Mouse (Mus musculus): ENCODE measurements at regions not wholly inside any gene's neighbourhood (a gene's known extent, or its start where the extent isn't known, plus 50 kb on each side); places are given as distances from the start of the nearest gene placed in this dataset.

DNA sequence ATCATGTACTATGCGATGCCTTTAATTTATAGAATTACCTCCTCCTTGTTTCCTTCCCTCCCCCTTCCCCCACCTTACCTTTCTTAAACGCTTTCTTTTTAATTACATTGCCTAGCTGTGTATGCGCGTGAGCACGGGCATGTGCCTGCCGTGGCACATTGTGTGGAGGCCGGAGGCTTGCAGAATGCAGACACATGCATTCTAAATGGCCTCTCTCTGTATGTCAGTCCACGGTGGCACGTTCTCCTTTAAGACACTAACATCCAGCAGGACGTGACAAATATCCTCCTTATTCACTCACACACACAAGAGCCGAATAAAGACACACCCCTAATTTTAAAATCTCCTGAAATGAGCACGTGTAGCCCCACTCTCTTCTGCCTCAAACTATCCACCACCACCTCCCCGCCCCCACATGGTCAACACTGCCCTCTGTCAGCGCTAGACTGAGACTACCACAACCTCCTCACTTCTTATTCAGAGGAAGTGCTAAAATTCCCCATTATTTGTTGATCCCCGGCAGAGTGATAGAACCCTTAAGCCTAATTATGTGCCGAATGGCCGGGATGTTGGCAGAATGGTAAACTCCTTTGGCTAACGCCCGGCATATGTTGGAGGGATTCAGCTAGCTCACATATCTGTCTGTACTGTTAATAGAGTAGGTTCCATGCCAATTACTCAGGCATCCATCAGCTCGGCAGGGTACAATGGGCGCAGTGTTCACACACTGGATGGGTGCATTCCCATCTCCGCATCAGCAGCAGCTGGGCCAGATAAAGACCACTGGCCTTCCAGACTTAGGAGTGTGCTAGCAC is 70.5 kb upstream of the Zfp217 start:
- H3K27ac ChIP-seq (ENCODE audit: insufficient read depth, low read depth, low read length, poor library complexity, severe bottlenecking) = no peak overlapping the region
- peak overlapping the region; percentile 17 to 50; a peak in 2 of 4 replicates for H3K4me3 ChIP-seq (ENCODE audit: insufficient read depth in 1 of 2, low read depth in 1 of 2, low read length in 2 of 2, poor library complexity in 1 of 2, severe bottlenecking in 1 of 2)
- peak overlapping the region; percentile 19; the same call in 1 of the 2 replicates for H3K9ac ChIP-seq (ENCODE audit: insufficient read depth, low read depth, low read length, poor library complexity, severe bottlenecking)
- H3K36me3 ChIP-seq (ENCODE audit: control insufficient read depth, insufficient read depth, low read length, poor library complexity, severe bottlenecking) = no peaks in the 10 kb centered on the region
- peaks cover 10 to 11% of the 10 kb centered on the region in 2 experiments; a peak in 3 of 4 replicates for H3K4me1 ChIP-seq (ENCODE audit: control insufficient read depth in 2 of 2, insufficient read depth in 2 of 2, low read length in 2 of 2, poor library complexity in 1 of 2)
- DNase-seq (ENCODE audit: low read depth, low spot score) = no peak
- in situ Hi-C loops (cut with MboI; ENCODE audit: low sequenced_read_pairs in 2 of 2, unreplicated experiment in 2 of 2) = no loop called here
- TF ChIP-seq CHD2 (IDR thresholded peaks at IDR 0.05; ENCODE audit: low read depth, low read length) (no peak), ZC3H11A (IDR thresholded peaks at IDR 0.05; ENCODE audit: borderline replicate concordance, low read depth, low read length) (no peak), MAFK (IDR thresholded peaks at IDR 0.05; ENCODE audit: insufficient read depth, low read depth, low read length) (no peak), HCFC1 (IDR thresholded peaks at IDR 0.05; ENCODE audit: borderline replicate concordance, insufficient read depth, low read length) (no peak)
- H3K9me3 ChIP-seq (ENCODE audit: control insufficient read depth, insufficient read depth, low read depth, low read length) = no peaks in the 10 kb centered on the region

DNA sequence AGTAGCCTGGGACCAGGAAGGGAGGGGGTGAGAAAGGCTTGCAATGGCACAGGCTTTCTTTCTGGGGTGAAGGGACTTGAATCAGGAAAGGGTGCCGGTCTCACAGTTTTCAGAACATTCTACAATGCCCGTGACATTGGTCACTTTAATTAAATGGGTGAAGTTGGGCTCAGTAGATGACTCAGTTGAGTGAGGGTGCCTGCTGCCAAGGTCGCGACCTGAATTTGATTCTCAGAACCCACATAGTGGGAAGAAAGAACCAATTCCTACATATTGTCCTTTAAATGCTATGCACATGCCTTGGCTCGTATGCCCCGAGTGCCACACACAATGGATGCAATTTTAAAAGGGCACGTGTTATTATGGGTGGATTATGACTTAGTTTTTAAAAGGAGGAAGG is 68.4 kb upstream of the Zfp217 start:
- H3K9me3 ChIP-seq (ENCODE audit: control insufficient read depth, insufficient read depth, low read depth, low read length) = no peaks in the 10 kb centered on the region
- no peak overlapping the region for H3K27ac ChIP-seq (ENCODE audit: insufficient read depth, low read depth, low read length, poor library complexity, severe bottlenecking)
- H3K4me1 ChIP-seq (ENCODE audit: control insufficient read depth in 2 of 2, insufficient read depth in 2 of 2, low read length in 2 of 2, poor library complexity in 1 of 2) = peaks cover 3 to 4% of the 10 kb centered on the region in 2 experiments; a peak in 2 of 4 replicates
- TF ChIP-seq ZNF384 (IDR thresholded peaks at IDR 0.05; ENCODE audit: low read depth, low read length) = no peak
- no peak for TF ChIP-seq HCFC1 (IDR thresholded peaks at IDR 0.05; ENCODE audit: borderline replicate concordance, insufficient read depth, low read length)
- no peak for TF ChIP-seq ZC3H11A (IDR thresholded peaks at IDR 0.05; ENCODE audit: borderline replicate concordance, low read depth, low read length)
- TF ChIP-seq MAFK (IDR thresholded peaks at IDR 0.05; ENCODE audit: insufficient read depth, low read depth, low read length) = no peak
- TF ChIP-seq CHD2 (IDR thresholded peaks at IDR 0.05; ENCODE audit: low read depth, low read length) = no peak
- no peaks in the 10 kb centered on the region for H3K36me3 ChIP-seq (ENCODE audit: control insufficient read depth, insufficient read depth, low read length, poor library complexity, severe bottlenecking)
- in situ Hi-C loops (cut with MboI; ENCODE audit: low sequenced_read_pairs in 2 of 2, unreplicated experiment in 2 of 2) = no loop called here
- no peak overlapping the region for H3K9ac ChIP-seq (ENCODE audit: insufficient read depth, low read depth, low read length, poor library complexity, severe bottlenecking)
- H3K4me3 ChIP-seq (ENCODE audit: insufficient read depth in 1 of 2, low read depth in 1 of 2, low read length in 2 of 2, poor library complexity in 1 of 2, severe bottlenecking in 1 of 2) = no peak overlapping the region
- DNase-seq (ENCODE audit: low read depth, low spot score) = no peak

DNA sequence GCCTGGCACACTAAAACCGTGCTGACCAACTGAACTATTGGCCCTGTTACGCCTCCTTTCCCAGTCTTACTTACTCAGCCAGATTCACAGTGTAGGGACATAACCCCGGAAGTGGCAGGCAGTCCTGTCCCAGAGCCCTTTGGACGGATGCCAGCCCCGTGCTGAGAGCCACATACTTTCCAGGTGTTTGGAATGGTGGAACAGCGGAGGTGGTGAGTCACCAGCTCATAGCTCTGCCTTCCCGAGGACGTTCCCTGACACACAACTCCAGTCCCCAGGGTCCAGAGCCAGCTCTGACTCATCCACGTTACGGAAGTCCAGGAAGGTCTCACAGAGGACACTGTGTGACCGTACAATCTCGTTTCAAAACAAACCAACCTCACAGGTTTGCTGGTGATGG is 61.2 kb upstream of the Zfp217 start:
- no peak overlapping the region for H3K4me3 ChIP-seq (ENCODE audit: insufficient read depth in 1 of 2, low read depth in 1 of 2, low read length in 2 of 2, poor library complexity in 1 of 2, severe bottlenecking in 1 of 2)
- TF ChIP-seq CHD2 (IDR thresholded peaks at IDR 0.05; ENCODE audit: low read depth, low read length) (no peak), HCFC1 (IDR thresholded peaks at IDR 0.05; ENCODE audit: borderline replicate concordance, insufficient read depth, low read length) (no peak), ZC3H11A (IDR thresholded peaks at IDR 0.05; ENCODE audit: borderline replicate concordance, low read depth, low read length) (no peak), ZNF384 (IDR thresholded peaks at IDR 0.05; ENCODE audit: low read depth, low read length) (no peak), MAFK (IDR thresholded peaks at IDR 0.05; ENCODE audit: insufficient read depth, low read depth, low read length) (no peak)
- in situ Hi-C loops (cut with MboI; ENCODE audit: low sequenced_read_pairs in 2 of 2, unreplicated experiment in 2 of 2) = no loop called here
- H3K4me1 ChIP-seq (ENCODE audit: control insufficient read depth in 2 of 2, insufficient read depth in 2 of 2, low read length in 2 of 2, poor library complexity in 1 of 2) = peaks cover 4 to 6% of the 10 kb centered on the region in 2 experiments; a peak in 2 of 4 replicates
- no peak overlapping the region for H3K27ac ChIP-seq (ENCODE audit: insufficient read depth, low read depth, low read length, poor library complexity, severe bottlenecking)
- H3K9me3 ChIP-seq (ENCODE audit: control insufficient read depth, insufficient read depth, low read depth, low read length) = no peaks in the 10 kb centered on the region
- H3K9ac ChIP-seq (ENCODE audit: insufficient read depth, low read depth, low read length, poor library complexity, severe bottlenecking) = no peak overlapping the region
- no peaks in the 10 kb centered on the region for H3K36me3 ChIP-seq (ENCODE audit: control insufficient read depth, insufficient read depth, low read length, poor library complexity, severe bottlenecking)
- DNase-seq (ENCODE audit: low read depth, low spot score) = no peak

DNA sequence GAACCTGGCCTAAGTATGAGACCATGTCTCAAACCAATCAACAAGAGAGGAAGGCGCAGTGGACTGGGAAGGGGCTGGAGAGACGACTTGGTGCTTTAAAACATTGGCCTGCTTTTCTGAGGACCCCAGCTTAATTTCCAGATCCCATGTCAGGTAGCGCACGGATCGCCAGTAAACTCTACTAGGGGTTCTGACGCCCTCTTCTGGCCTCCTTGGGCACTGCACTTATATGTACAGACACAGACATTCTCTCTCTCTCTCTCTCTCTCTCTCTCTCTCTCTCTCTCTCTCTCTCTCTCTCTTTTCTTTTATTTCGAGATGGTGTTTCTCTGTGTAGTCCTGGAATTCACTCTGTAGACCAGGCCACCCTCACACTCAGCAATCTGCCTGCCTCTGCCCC is 60.0 kb upstream of the Zfp217 start:
- H3K4me3 ChIP-seq (ENCODE audit: insufficient read depth in 1 of 2, low read depth in 1 of 2, low read length in 2 of 2, poor library complexity in 1 of 2, severe bottlenecking in 1 of 2) = peak overlapping the region in 1 of 2 experiments; percentile 40; a peak in 1 of 4 replicates
- in situ Hi-C loops (cut with MboI; ENCODE audit: low sequenced_read_pairs in 2 of 2, unreplicated experiment in 2 of 2) = no loop called here

More for the DNA sequence above, 60.0 kb upstream of the Zfp217 start:
- H3K4me1 ChIP-seq (ENCODE audit: control insufficient read depth in 2 of 2, insufficient read depth in 2 of 2, low read length in 2 of 2, poor library complexity in 1 of 2) = peaks cover 4 to 9% of the 10 kb centered on the region in 2 experiments; a peak in 2 of 4 replicates
- no peaks in the 10 kb centered on the region for H3K9me3 ChIP-seq (ENCODE audit: control insufficient read depth, insufficient read depth, low read depth, low read length)
- DNase-seq (ENCODE audit: low read depth, low spot score) = no peak
- no peak for TF ChIP-seq ZNF384 (IDR thresholded peaks at IDR 0.05; ENCODE audit: low read depth, low read length)
- 0 out of 2 replicates have a peak, but pooled peaks have one; percentile 37 for TF ChIP-seq ZC3H11A (IDR thresholded peaks at IDR 0.05; ENCODE audit: borderline replicate concordance, low read depth, low read length)
- H3K36me3 ChIP-seq (ENCODE audit: control insufficient read depth, insufficient read depth, low read length, poor library complexity, severe bottlenecking) = no peaks in the 10 kb centered on the region
- H3K27ac ChIP-seq (ENCODE audit: insufficient read depth, low read depth, low read length, poor library complexity, severe bottlenecking) = peak overlapping the region; percentile 81; the same call in 1 of the 2 replicates
- H3K9ac ChIP-seq (ENCODE audit: insufficient read depth, low read depth, low read length, poor library complexity, severe bottlenecking) = no peak overlapping the region
